In the genomic region with DNA sequence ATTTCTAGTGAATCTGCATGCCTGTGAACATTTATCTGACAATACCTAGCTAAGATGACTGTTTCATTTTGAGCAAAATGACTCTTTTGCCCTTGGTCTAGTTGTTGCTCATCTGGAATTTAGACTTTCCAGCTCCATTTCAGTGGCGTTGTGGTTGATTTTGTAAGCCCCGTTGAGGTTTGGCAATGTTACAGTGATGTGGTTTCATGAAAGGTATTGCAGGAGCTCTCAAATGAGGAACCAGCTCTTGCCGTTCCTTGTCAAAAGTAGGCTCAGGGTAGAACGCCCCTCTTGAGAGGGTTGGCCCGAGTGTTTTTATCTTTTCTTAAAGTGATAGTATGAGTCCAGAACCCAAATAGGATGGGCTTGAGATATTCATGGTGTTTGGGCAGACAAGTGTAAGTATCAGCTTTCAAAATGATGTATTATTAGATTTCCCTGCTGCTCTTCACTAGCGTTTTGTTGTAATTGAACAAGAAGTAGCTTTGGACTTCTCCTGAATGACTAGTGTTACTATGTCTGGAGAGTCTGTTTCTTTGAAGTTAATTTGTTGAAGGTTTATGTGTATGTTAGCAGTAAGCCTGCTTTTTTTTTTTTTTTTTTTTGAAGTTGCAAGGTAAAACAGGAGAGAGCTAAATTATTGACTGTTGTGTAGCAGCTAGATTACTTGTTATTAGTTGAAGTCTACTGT, we compare ENCODE assay signal across 8 mouse cellular contexts.
DNase-seq lines count a peak whose midpoint lies in the region; ATAC-seq and TF ChIP-seq lines count a peak whose summit lies in the region.

No protein-coding gene starts in this region.

- peak; percentile 40 for DNase-seq in adrenal gland, adult 8-10 months
- DNase-seq in adrenal gland, postnatal 10 days = no peak
- peak; percentile 82 for DNase-seq in CH12.LX (ENCODE audit: extremely low read depth)
- peak; percentile 82 for DNase-seq in induced T-regulatory cell, adult 2 months (ENCODE audit: low read depth)
- DNase-seq in left cerebral cortex, postnatal 10 days (ENCODE audit: extremely low spot score in 1 of 2, low spot score in 2 of 2) = no peak
- DNase-seq in left cerebral cortex, postnatal 36 days (ENCODE audit: low spot score in 2 of 2) = no peak
- DNase-seq in urinary bladder, adult 2 months (ENCODE audit: low spot score) = no peak

- H3K9ac ChIP-seq in CH12.LX (ENCODE audit: insufficient read depth, low read depth) = peak overlapping the region; percentile 48

- intact Hi-C loops in left cerebral cortex, postnatal 10 days (cut with DNase I) = no loop called here
- intact Hi-C loops in left cerebral cortex, postnatal 36 days (cut with DNase I) = no loop called here

- ATAC-seq in megakaryocyte progenitor cell, adult 5-6 weeks (replicated peaks; ENCODE audit: poor library complexity) = peak; percentile 86

- no peak; the same call in 1 of the 2 replicates for TF ChIP-seq RAD21 in CH12.LX (IDR thresholded peaks at IDR 0.05; ENCODE audit: low read depth, low read length)

- peak overlapping the region; percentile 84; the same call in 1 of the 2 replicates for H3K4me2 ChIP-seq in CH12.LX (ENCODE audit: insufficient read depth, low read depth, poor library complexity, severe bottlenecking)

- H3K9me3 ChIP-seq in CH12.LX (replicated peaks; ENCODE audit: low read length) = no peaks in the 10 kb centered on the region

- peak; percentile 72 for TF ChIP-seq EP300 in CH12.LX (IDR thresholded peaks at IDR 0.05; ENCODE audit: low read length)

- dilution Hi-C loops in CH12.LX (cut with MboI; ENCODE audit: extremely low pct_ligation_motif_present, extremely low pct_unique_long_range_greater_than_20kb, low sequenced_read_pairs) = no loop called here

- peak overlapping the region; percentile 80 for H3K27ac ChIP-seq in CH12.LX (ENCODE audit: insufficient read depth, low read depth)

- H3K27me3 ChIP-seq in CH12.LX (replicated peaks) = no peaks in the 10 kb centered on the region

- in situ Hi-C loops in CH12.LX (cut with MboI; ENCODE audit: low pct_ligation_motif_present, low pct_unique_long_range_greater_than_20kb, low sequenced_read_pairs) = no loop called here

- no peak for TF ChIP-seq CTCF in CH12.LX (conservative IDR thresholded peaks at IDR 0.05 in 1 of 2, IDR thresholded peaks at IDR 0.05 in 1 of 2; ENCODE audit: low read depth in 2 of 2, low read length in 2 of 2)

- peak overlapping the region; percentile 23 to 48 (median 40) for H3K4me3 ChIP-seq in CH12.LX (replicated peaks in 1 of 3; ENCODE audit: low read depth in 2 of 3, low read length in 2 of 3, poor library complexity in 1 of 3)

- peaks cover 0 to 58% of the 10 kb centered on the region in 2 experiments; a peak in 3 of 4 replicates for H3K4me1 ChIP-seq in CH12.LX (ENCODE audit: control insufficient read depth in 1 of 2, insufficient read depth in 2 of 2)

- H3K36me3 ChIP-seq in CH12.LX (replicated peaks in 1 of 2; ENCODE audit: control insufficient read depth in 1 of 2, insufficient read depth in 1 of 2, low read length in 1 of 2) = peaks cover 1 to 7% of the 10 kb centered on the region in 2 experiments

- H3K79me2 ChIP-seq in CH12.LX (replicated peaks; ENCODE audit: control insufficient read depth, extremely low read depth, insufficient read depth, poor library complexity, severe bottlenecking) = 0 out of 2 replicates have a peak, but pooled peaks cover 3% of the 10 kb centered on the region

- no peak; the same call in 1 of the 2 replicates for TF ChIP-seq POLR2A in CH12.LX (IDR thresholded peaks at IDR 0.05; ENCODE audit: low read depth, low read length)

TF ChIP-seq in CH12.LX, 34 proteins besides CTCF, POLR2A, EP300 and RAD21:
- TF ChIP-seq USF2 (conservative IDR thresholded peaks at IDR 0.05; ENCODE audit: low read depth, low read length) (no peak), IRF4 (IDR thresholded peaks at IDR 0.05; ENCODE audit: low read depth, low read length) (peak; percentile 80; the same call in 1 of the 2 replicates), JUN (IDR thresholded peaks at IDR 0.05; ENCODE audit: insufficient read depth, low read depth, low read length) (no peak), ZMIZ1 (IDR thresholded peaks at IDR 0.05; ENCODE audit: low read depth, low read length) (no peak; the same call in 1 of the 2 replicates), JUND (conservative IDR thresholded peaks at IDR 0.05; ENCODE audit: low read depth, low read length) (no peak), TCF12 (IDR thresholded peaks at IDR 0.05; ENCODE audit: low read depth, low read length) (0 out of 2 replicates have a peak, but pooled peaks have one; percentile 30), CHD1 (IDR thresholded peaks at IDR 0.05; ENCODE audit: low read depth, low read length) (0 out of 2 replicates have a peak, but pooled peaks have one; percentile 52), USF1 (IDR thresholded peaks at IDR 0.05; ENCODE audit: low read depth, low read length) (no peak), ZKSCAN1 (IDR thresholded peaks at IDR 0.05; ENCODE audit: borderline replicate concordance, low read depth, low read length) (no peak), MAZ (IDR thresholded peaks at IDR 0.05; ENCODE audit: low read depth, low read length) (peak; percentile 38; the same call in 1 of the 2 replicates), ZC3H11A (IDR thresholded peaks at IDR 0.05; ENCODE audit: low read depth, low read length) (no peak), ZNF384 (IDR thresholded peaks at IDR 0.05; ENCODE audit: low read depth, low read length) (peak; percentile 67), MAFK (IDR thresholded peaks at IDR 0.05; ENCODE audit: insufficient replicate concordance, low read length) (no peak), MAX (IDR thresholded peaks at IDR 0.05; ENCODE audit: low read length) (no peak), CHD2 (IDR thresholded peaks at IDR 0.05; ENCODE audit: low read length) (no peak), UBTF (IDR thresholded peaks at IDR 0.05; ENCODE audit: low read depth, low read length) (no peak), NRF1 (IDR thresholded peaks at IDR 0.05; ENCODE audit: low read depth, low read length) (no peak), POLR2AphosphoS2 (IDR thresholded peaks at IDR 0.05; ENCODE audit: low read depth, low read length) (no peak), KAT2A (IDR thresholded peaks at IDR 0.05; ENCODE audit: insufficient replicate concordance, low read length) (no peak), MEF2A (IDR thresholded peaks at IDR 0.05; ENCODE audit: borderline replicate concordance, low read depth, low read length) (peak; percentile 50; the same call in 1 of the 2 replicates), GABPA (IDR thresholded peaks at IDR 0.05; ENCODE audit: insufficient replicate concordance, low read depth, low read length) (no peak), TBP (conservative IDR thresholded peaks at IDR 0.05; ENCODE audit: low read depth, low read length) (peak; percentile 71; the same call in 1 of the 2 replicates), RCOR1 (conservative IDR thresholded peaks at IDR 0.05; ENCODE audit: low read depth, low read length) (no peak; the same call in 1 of the 2 replicates), PAX5 (IDR thresholded peaks at IDR 0.05; ENCODE audit: low read length) (no peak), BHLHE40 (IDR thresholded peaks at IDR 0.05; ENCODE audit: low read depth, low read length) (peak; percentile 36; the same call in 1 of the 2 replicates), SMC3 (IDR thresholded peaks at IDR 0.05; ENCODE audit: low read depth, low read length) (no peak), ELF1 (IDR thresholded peaks at IDR 0.05; ENCODE audit: low read depth, low read length) (0 out of 2 replicates have a peak, but pooled peaks have one; percentile 39), MXI1 (IDR thresholded peaks at IDR 0.05; ENCODE audit: low read depth, low read length) (peak; percentile 77), NELFE (IDR thresholded peaks at IDR 0.05; ENCODE audit: low read depth, low read length) (no peak), HCFC1 (IDR thresholded peaks at IDR 0.05; ENCODE audit: low read depth, low read length) (no peak; the same call in 1 of the 2 replicates), MYC (IDR thresholded peaks at IDR 0.05; ENCODE audit: low read depth, low read length) (0 out of 2 replicates have a peak, but pooled peaks have one; percentile 52), E2F4 (IDR thresholded peaks at IDR 0.05; ENCODE audit: insufficient replicate concordance, low read depth, low read length) (no peak), ETS1 (conservative IDR thresholded peaks at IDR 0.05; ENCODE audit: low read depth, low read length) (peak; percentile 66), SIN3A (IDR thresholded peaks at IDR 0.05; ENCODE audit: low read length) (peak; percentile 84)

Comparison
In these comparisons a context has a peak if more than half of its experiments do, and no peak if none do; other contexts are left out.
1. DNase-seq: peak in adrenal gland, adult 8-10 months (single experiment), CH12.LX (single experiment) and induced T-regulatory cell, adult 2 months (single experiment); none in adrenal gland, postnatal 10 days (single experiment), left cerebral cortex, postnatal 10 days (0 of 2), left cerebral cortex, postnatal 36 days (0 of 2) and urinary bladder, adult 2 months (single experiment).